Mouse (Mus musculus) cerebellum, adult 18-20 months (tissue): ENCODE measurements around the gene Prkg1.

ENCODE experiments used
- DNase-seq, 2 experiments: peaks; one replicate each; pipeline ENCODE4 v3.0.0; 2021

The Prkg1 gene

DNA sequence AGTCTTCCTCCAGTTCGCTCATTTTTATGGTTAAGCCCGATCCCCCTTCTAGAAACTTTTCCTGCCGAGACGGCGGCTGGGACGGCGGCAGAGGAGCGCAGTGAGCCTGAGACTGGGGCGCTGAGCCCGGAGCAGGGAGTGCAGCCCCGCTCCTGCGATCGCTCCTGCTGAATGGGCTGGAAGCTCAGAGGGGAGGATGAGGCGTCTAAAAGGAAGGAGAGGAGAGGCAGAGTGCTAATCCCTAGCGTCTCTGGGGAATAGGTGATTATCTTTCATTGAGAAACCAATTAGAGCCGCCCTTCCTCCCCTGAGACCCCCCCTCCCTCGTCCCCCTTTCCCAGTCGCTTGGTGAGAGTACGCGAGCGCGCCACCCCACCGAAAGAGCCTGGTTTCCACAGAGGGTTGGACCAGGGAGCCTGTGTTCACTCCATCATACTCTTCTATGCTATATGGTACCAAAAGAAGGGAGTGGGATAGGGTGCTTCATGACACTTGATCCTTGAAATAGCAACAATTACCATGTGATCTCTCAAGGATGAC lies at the start of gene Prkg1:
TSS of gene Prkg1 (minus strand) at position 233 of the 540 bp plus-strand sequence.
- DNase-seq: peak in 1 of 2 experiments; percentile 6

DNA sequence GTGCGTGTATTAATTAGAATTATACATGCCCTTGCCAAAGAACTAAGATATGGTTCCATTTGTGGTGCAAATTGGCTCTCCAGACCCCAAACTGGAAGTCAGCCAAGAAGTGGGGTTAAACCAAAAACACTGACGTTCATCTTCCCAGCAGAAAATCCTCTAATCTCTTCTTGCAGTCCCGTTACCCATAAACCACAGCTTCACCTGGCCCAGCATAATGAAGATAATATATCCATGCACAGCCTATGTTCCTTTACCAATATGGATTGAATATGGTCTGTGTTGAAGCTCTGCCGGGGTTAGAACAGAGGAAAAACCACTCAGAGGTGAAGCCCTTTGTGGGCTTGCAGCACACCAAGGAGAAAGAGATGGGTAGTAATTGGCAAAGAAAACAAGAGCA lies 48.3 kb upstream of the Prkg1 start:
- no peak for DNase-seq

DNA sequence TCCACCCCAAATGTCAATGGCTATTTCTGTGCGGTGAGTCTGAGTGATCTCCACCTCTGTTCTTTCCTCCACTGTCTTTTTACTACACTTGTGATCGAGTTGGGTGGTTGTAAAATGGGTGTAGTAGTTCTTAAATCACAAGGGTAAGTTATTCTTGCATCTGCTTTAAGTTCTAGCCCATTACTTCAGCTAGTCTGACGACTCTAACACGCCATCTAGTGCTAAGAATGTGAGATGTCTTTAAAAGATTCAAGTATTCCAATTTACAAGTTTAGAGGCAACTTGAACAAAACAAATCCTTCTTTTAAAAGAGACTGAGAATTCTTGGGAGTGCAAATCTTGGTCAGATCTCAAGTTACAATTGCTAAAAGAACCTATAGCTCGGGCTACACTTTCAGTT lies 46.5 kb upstream of the Prkg1 start:
- no peak for DNase-seq

DNA sequence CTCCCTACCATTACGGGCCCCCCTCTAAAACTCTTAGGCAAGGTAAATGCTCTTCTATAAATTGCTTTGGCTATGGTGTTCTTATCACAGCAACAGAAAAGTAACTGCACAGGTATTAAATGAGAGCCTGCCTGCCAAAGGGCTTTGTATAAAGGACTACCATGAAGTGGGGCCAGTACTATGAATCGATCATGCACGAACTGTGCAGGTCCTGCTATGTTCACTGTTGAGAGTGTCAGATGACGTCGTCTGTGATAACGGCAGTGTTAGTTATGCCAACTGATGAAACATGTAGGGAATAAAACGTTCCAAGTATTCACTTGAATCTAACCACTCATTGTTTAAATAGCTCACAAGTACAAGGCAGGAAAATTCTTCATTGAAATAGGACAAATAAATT lies 40.6 kb upstream of the Prkg1 start:
- DNase-seq: no peak

DNA sequence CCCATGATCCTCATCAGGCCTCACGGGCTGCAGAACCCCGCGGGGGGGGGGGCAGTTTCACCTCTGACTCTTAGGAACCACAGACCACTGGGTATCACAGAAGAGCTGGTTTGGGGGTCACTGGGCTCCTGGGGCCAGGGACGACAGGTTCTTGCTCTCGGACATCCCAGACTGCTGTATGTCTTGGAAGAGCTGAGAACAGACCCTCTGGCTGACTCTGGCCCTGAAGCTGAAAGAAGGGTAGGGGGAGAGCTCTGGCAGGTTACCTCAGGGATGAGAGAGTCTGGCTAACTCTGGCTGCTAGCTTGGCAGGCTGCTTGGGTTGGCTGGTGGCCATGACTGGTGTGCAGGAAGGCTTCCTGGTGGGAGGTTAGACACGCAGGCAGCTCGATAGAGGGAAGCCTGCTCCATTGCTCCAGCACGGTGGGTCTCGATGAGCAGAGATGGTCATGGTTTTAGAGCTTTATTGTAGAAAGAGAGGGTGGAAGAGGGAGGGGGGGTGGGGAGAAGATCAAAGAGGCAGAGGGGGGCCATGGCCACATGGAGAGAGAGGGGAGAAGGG lies 30.7 kb upstream of the Prkg1 start:
- DNase-seq: peak in 1 of 2 experiments; percentile 11

DNA sequence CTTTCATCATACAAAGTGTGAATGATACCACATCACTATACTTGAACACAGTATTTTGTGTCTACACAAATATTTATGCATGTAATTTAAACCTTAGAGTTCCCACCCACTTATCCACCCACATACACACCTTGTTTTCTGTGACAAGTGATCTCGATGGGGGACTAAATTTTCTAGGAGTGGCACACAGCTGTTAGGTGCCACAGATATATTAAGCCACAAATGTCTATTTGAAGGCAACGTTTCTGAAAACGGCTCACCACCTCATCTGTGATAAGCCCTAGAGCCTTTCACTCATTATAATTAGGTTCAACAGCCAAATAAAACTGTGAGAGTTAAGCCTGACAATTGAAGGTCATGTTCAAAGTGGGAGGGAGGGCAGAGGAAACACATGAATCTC lies 26.9 kb upstream of the Prkg1 start:
- no peak for DNase-seq

DNA sequence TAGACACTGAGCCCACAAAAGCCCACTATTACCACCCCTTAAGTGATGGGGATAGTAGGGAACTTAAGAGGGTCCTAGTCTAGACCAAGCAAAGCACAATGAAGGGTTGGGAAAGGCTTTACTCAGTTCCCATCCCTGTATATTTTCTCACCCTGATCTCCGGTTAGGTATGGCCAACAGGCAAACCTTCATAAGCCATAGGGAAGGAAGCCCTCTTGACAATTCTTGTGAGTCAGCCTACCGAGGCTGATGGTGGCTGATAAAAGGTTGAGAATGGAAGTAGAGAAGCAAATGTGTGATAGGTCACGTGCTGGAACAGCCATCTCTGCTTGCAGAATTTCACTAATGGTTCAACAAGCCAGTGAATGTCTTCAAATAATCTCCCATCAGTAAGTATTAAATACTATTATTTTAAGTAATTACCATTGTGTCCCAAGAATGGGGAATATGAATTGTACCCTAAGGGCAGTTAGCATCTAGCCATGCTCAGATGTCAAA lies 16.7 kb upstream of the Prkg1 start:
- DNase-seq: no peak

DNA sequence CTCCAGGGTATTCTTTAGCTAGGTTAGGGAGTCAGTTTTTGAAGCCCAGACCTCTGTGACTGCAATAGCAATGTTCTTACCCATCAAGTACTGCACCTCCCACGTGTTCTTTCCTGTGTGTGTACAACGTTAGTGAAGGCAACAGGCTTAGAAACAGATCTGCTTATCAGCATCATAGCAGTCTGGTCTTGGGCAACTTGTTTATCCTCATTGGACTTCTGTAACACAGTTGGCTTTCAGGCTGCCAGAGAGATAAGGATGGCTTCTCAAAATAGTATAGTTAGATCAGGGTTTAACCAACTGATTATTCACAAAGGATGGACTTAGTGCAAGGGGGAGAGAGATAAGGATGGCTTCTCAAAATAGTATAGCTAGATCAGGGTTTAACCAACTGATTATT lies 16.2 kb upstream of the Prkg1 start:
- DNase-seq: no peak

DNA sequence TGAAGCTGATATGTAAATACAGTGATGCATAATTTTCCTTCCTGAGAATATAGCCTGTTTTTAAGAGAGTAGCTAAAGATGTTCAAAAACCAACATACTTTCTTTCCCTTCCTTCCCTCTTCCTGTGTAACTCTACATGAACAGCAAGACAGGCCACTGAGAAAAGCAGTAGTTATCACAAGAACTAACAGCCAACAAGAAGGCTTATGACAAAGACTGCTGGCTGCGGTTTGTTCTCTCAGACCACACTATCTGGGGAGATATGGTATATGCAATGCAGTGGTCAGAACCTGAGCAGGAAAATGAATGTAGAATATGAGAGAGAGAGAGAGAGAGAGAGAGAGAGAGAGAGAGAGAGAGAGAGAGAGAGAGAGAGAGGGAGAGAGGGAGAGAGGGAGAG lies 15.4 kb upstream of the Prkg1 start:
- no peak for DNase-seq

DNA sequence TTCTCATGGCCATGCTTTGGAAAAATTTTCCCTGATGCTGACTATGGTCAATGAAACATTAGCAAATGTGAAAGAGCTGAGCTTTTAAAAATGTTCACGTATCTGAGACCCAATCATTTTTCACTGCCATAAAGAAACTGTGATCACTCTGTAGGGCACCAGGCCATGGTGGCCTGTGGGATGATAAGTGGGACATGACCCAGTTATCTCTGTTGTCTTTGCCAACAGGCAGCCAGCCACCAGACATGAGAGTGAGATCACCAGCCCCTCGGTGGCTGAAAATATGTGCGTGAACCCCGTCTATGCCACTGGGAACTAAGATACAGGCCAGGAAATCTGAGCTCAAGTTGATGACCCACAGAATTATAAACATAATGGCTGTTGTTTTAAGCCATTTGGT lies 14.2 kb upstream of the Prkg1 start:
- DNase-seq: no peak

DNA sequence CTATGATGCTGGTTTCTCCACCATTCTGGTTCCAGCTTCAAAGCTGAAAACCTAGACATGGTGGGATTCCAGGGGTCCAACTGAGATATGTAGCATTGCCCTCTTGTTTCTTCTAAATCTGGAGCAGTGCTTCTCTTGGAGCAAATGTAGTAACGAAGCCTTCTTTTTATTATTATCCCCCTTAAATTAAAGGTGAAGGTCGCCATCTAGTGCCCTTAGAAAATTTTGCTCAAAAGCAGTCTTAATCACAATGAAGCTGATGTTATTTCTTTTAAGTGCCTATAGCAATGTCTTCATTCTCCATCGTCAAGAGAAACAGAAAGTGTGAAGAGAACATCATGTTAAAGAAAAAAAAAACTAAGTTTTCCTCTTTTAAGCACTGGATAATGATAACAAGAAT lies 2.2 kb upstream of the Prkg1 start:
- DNase-seq: no peak

DNA sequence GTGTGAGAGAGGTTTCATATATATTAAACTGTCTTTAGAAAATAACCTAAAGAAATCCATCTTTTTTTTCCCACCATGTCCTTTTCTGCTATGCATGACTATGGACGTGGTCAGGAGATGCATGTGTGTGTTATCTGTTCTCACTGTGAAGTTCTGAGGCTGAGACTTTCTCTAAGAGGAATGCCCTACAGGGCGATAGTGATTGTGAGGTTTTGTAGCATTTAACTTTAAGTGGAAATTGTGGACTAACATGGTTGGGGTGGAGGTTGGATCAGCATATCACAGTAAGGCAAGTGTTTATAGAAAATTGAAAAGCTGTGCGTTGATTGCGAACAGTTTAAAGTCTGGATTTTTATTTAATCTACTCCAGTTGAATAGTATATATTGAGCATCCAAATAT lies 618 bp upstream of the Prkg1 start:
- no peak for DNase-seq

DNA sequence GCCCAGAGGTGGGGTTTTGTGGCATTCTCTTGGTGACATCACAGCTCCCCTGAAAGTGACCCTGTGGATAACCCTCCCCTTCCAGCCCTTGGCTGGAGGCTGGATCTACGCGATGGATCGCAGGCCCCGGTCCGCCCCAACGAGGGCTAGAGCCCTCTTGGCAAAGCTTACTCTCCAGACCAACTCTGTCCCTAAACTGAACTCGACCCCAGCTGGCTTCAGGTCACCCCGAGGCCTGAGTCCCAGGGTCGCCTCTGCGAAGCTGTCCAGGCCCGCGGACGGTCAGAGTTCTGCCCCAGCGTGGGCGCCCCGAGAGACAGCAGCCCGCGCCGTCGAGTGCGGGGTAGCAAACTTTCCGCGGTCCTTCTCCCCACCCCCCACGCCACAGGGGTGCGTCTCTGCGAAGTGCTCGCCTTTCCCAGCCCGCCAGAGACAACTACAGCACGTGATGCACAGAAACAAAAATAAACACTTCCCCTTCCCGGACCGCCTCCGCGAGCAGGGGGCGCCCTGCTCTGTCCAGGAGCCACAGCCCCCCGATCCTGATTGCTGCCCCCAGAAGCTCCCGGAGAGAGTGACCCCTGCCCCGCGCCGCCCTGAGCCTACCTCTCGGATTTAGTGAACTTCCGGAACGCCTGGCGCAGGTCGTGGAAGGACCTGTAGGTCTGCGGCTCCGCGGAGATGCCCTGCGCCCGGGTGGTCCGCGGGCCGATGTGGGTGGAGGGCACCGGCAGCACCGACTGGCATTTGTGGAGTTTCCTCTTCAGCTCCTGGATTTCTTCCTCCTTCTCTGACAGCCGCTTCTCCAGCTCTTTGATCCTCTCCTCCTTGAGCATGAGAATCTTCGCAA lies 657 bp downstream of the Prkg1 start:
- peak in 1 of 2 experiments; percentile 5 for DNase-seq

DNA sequence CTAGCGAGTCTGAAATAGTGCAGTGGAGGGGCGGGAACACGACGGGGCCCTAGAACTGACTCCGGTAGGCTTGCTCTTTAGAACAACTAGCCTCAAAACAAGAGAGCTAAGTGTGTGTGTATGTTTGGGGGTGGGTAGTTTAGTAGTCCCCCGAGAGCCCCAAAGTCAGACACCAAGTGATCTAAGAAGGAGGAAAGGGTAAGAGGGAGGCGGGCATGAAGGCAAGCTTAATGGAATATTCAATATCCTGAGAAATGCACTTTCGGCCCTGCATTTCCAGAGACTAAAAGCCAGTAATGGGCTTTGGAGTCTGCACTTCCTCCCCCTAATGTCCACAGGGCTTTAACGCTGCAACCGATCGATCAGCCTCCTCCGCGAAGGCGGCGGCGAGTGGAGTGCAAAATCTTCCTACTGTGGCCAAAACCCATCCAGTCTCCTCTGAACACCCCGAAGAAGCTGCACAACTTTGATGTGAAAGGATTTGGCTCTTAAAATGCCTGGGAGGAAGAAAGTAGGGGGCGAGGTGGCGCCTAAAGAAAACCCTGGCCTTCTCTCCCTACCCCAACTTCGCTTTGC lies 1.5 kb downstream of the Prkg1 start:
- no peak for DNase-seq

DNA sequence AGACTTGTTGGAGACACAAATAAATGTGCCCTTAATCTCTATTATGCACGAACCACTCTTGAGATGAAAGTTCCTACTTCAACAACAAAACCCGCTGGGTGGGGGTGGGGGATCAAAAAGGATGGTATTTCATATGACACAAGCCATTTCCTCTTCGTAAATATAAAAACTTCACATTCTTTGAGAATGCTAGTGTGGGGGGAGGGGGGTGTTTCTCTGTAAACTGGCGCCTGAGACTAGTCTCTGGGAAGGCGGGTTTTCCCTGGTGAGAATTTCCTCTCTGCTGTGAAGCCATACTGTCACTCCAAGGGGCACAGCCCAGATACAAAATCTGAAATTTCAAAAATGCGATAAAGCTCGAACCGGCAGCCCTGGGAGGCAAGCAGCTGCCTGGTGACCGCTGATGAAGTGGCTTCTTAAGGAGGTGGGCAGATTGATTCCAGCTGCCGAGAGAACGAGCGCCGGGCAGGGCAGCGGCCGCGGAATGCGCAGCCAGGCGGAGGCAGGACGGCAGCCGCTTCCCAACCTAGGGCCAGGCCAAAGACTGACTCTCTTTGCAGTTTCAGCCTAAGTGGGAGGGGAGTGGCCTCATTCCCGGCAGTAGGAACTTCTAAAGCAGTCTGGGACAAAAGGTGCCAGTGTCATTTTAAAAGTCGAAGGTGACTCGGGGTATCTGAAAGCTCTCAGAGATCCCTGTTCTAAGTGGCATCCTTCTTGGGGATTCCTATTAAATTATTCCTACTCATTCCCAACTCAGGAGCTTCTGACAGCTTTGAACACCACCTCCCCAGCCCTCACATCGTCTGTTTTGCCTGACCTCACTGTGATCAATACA lies 2.2 kb downstream of the Prkg1 start:
- DNase-seq: no peak

DNA sequence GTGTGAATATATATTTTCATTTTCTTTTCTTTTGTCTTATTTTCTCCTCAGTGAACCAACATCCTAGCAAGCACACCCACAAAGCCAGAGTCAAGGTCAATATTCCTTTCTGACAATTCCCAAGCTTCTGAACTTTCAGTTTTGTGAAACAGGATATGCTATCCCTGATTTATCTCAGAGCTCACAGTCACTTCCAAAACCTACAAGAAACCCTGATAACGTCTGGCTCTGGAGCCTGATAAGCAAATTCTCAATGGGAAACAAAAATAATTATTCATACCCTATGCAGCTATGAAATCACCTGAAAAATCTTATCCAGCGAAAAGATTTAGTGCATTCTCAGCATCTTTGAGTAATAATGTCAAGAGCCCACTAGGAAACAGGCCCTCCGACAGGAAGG lies 5.0 kb downstream of the Prkg1 start:
- no peak for DNase-seq

DNA sequence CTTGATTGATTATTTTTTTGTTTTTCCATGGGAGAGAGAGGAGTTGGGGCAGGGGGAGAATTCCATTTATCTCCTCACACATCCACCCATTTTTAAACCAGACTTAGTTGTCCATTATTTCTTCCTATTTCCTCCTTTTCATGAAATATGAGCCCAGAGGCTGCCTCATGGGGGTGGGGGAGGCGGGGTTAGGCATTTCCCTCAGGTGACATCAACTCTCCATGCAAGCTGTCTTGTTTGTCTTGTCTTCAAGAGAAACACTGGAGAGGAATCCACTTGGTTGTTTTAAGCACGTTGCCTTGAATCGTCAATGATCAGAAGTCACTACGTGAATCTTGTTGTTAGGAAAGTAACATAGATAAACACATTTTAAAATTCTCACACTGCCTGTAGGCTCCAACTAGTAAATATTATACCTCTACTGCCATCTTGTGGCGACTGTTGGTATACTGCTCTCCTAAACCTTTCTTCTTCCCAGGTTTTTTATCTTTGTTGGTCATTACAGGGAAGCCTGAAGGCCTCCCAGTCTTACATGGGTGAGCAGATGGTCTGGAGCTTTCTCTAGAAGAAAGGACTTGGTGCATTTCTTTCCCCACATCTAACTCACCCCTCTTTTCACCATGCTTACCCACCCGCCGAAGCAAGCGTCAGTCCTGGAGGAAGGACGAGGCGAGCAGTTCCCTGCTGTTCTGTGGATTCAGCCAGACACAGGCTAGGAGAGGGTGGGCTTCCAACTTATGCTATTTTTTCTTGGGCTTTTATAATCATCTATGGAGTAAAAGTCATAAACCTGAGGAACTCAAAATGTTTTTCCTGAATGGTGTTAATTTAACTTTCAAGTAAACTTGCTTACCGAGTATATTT lies 8.7 kb downstream of the Prkg1 start:
- peak; percentile 28 to 48 for DNase-seq

DNA sequence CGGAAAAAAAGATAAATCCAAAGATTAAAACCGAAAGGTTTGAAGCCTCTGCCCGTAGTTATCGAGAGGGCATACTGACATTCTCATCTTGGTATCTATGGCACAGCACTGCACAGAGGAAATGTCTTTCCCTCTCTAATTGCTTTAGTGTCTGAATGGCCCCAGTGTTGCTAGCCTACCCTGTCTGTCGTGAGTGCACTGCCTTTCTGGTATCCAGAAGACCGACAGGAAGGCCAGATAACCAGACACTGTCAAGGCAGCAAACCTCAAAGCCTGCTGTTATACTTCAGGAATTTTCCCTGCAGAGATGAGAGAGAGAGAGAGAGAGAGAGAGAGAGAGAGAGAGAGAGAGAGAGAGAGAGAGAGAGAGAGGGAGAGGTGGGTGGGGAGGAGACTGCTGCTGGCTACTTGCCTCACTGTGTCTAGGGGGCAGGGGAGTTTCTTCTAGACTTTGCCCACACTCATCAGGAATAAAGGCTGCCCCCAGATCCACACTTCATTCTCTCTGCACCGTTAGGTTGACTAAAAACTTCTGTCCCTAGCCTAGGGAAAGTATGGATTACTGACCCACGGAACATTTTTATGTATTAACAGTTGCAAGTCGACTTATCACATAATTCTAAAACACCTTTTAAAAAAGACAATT lies 10.1 kb downstream of the Prkg1 start:
- DNase-seq: no peak

DNA sequence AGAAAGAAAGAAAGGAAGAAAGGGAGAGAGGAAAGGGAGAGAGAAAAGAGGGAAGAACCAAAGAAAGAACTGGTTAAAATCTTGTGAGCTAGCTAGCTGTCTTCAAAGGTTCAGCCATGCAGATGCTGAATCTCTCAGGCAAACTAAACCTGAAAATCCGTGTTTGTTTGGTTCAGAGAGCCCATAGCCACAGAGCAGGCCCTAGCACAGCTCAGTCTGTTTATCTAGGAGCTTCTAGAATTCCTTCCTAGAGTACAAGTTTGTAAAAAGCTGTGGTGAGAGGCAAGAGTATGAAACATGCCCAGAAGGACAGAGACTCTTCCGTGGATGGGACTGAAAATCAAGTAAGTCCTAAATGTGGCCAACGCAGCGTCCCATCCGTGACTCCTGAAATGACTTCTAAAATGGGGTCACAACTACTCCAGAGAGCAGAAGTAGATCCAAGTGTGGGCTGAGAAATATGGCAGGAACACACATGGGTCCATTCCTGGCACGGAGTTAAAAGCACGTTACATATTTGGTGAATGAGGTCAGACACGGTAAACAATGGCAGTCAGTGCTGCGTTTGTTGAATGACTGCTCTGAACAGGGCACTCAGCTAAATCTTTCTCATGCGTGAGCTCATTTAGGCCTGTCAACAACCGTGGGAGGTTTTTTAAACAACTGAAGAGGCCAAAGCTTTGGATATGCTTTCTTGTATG lies 13.7 kb downstream of the Prkg1 start:
- DNase-seq: no peak

DNA sequence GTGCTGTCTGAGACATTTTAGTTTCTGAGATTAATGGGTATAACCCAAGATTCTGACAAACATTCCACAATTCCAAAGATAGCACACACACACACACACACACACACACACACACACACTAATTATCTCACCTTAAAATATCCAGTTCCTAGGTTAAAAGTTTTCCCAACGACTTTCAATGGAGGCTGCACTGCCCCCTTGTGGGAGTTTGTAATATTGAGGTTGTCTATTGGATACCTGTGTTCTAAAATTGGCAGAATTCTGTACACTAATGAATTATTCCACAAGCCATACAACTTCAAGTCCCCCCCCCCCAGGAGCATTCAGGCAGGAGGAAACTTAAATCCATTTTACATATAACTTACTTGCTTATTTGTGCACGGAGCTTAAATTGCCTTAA lies 18.2 kb downstream of the Prkg1 start:
- DNase-seq: peak; percentile 20 to 25
